Mouse (Mus musculus) forebrain, embryonic 12.5 days (tissue): ENCODE measurements around the gene 4930432K21Rik. TPM values are rescaled to one million over a fixed set of nuclear protein-coding genes. Genes with fewer than 3 reads are reported as not detected.
A peak's percentile ranks its signal among the peaks of the same experiment; 100 is the strongest.

Experiments used
- ATAC-seq: fragments of 200-750 bp; cut with Nextera tagmentation; 2 replicates; pipeline ENCODE4 v1.8.0; 2017; ENCODE audit warnings: moderate TSS enrichment; ENCODE audit not compliant: low FRiP score
- H3K27ac ChIP-seq: fragments of 300-500 bp; sonication (generic); 2 replicates; pipeline ENCODE4 v1.5.1; 2016; ENCODE audit warnings: mild to moderate bottlenecking
- H3K27me3 ChIP-seq: fragments of 300-500 bp; sonication (generic); 2 replicates; pipeline ENCODE4 v1.6.1; 2016; ENCODE audit warnings: mild to moderate bottlenecking
- H3K36me3 ChIP-seq: fragments of 300-500 bp; sonication (generic); replicated peaks from 2 replicates; pipeline ENCODE4 v1.6.1; 2016; ENCODE audit warnings: mild to moderate bottlenecking
- H3K4me1 ChIP-seq: fragments of 300-500 bp; sonication (generic); 2 replicates; pipeline ENCODE4 v1.6.1; 2016
- H3K4me2 ChIP-seq: fragments of 300-500 bp; sonication (generic); 2 replicates; pipeline ENCODE4 v1.6.1; 2016; ENCODE audit warnings: mild to moderate bottlenecking, moderate library complexity
- H3K4me3 ChIP-seq: fragments of 300-500 bp; sonication (generic); replicated peaks from 2 replicates; pipeline ENCODE4 v1.5.1; 2016; ENCODE audit warnings: mild to moderate bottlenecking
- H3K9ac ChIP-seq: fragments of 300-500 bp; sonication (generic); 2 replicates; pipeline ENCODE4 v1.6.1; 2016; ENCODE audit warnings: mild to moderate bottlenecking
- H3K9me3 ChIP-seq: fragments of 300-500 bp; sonication (generic); 2 replicates; pipeline ENCODE4 v1.6.1; 2016
- WGBS: fragments of 180-500 bp; shearing (Covaris S2); methylation state at CpG from one replicate; pipeline ENCODE4 v1.1.7; 2016; 5-methylcytosine and 5-hydroxymethylcytosine counted together
- polyA plus RNA-seq: library from polyadenylated mRNA; unstranded; fragments of >200 nt; fragmentation: Nextera tagmentation; extraction: Ambion mirVana; gene quantifications from 2 replicates; pipeline ENCODE4 v1.2.1, GENCODE M21; 2016

Gene 4930432K21Rik
- polyA plus RNA-seq, 1 experiment from 2014 or later: 2.3 TPM

DNA sequence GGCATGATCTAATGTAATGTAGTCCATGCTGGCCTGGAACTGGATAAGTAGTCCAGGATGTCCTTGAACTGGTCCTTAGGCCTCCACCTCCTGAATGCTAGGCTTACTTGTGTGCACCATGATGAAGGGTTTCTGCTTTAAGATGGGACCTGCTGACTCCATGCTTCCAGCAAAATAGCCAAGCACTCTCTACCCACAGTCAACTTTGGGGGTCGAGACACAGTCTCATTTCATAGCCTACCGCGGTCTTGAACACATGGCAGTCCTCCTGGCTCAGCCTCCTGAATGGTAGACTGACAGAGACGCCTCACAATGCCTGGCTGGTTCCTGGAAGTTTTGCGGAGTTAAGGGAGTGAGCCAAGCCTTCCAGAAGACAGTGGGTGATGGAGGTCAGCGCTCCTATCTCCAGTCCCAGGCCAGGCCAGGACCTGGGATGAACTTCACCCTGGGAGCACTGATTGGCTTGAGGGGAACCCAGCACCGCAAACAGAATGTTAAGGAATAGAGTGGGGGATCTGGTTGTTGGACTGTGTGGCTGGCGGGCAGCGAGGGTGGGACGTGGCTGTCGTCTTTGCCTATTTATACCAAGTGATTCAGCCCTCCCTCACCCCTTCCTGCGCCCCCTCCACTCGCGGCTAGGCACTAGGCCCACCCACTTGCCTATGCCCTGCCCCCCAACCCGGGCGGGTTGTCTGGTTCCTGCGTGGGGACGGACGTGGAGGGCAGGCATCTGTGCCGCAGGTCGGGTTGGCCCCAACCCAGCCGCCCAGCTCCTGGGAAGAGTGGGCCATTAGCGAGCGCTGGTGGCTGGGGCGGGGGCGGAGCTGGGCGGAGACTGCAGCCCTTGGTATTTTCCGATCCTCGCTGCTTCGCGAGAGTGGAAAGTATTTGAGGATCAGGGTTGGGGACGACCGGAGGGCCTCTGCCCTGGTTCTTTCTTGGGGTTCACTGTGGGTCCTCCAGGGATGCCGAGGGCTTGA, 55.4 kb downstream of the 4930432K21Rik start:
- Histone ChIP-seq H3K9me3 (no peaks in the 10 kb centered on the region), H3K4me2 (peak overlapping the region; percentile 63), H3K36me3 (no peaks in the 10 kb centered on the region), H3K27me3 (peaks cover 22% of the 10 kb centered on the region; the same call in 1 of the 2 replicates), H3K4me1 (peaks cover 58% of the 10 kb centered on the region), H3K9ac (peak overlapping the region; percentile 58), H3K27ac (peak overlapping the region; percentile 66), H3K4me3 (peak overlapping the region; percentile 40)
- ATAC-seq: peak; percentile 47
- 11% methylated on average over 34 of the region's 34 CpGs for WGBS

- peaks cover 22% of the 10 kb centered on the region; the same call in 1 of the 2 replicates for H3K27me3 ChIP-seq
- WGBS: 62% methylated on average over 13 of the region's 13 CpGs
- peak overlapping the region; percentile 63 for H3K4me2 ChIP-seq
- H3K9me3 ChIP-seq: no peaks in the 10 kb centered on the region
- peaks cover 58% of the 10 kb centered on the region for H3K4me1 ChIP-seq
- 0 out of 2 replicates have a peak, but pooled peaks cover 5% of the 10 kb centered on the region for H3K36me3 ChIP-seq
- H3K9ac ChIP-seq: peak overlapping the region; percentile 58
- peak overlapping the region; percentile 66 for H3K27ac ChIP-seq
- peak overlapping the region; percentile 40 for H3K4me3 ChIP-seq
- no peak for ATAC-seq
These were observed 56.3 kb downstream of the 4930432K21Rik start for GRCm38 (mm10) chr8:84203975-84204772.

- Histone ChIP-seq H3K9ac (no peak overlapping the region), H3K27ac (no peak overlapping the region), H3K27me3 (peaks cover 22% of the 10 kb centered on the region; the same call in 1 of the 2 replicates), H3K4me1 (peaks cover 57% of the 10 kb centered on the region), H3K9me3 (no peaks in the 10 kb centered on the region), H3K4me3 (no peak overlapping the region), H3K36me3 (0 out of 2 replicates have a peak, but pooled peaks cover 12% of the 10 kb centered on the region), H3K4me2 (no peak overlapping the region)
- 96% methylated on average over 5 of the region's 5 CpGs for WGBS
- ATAC-seq: no peak
These were observed 57.2 kb downstream of the 4930432K21Rik start for GRCm38 (mm10) chr8:84205073-84205472.

DNA sequence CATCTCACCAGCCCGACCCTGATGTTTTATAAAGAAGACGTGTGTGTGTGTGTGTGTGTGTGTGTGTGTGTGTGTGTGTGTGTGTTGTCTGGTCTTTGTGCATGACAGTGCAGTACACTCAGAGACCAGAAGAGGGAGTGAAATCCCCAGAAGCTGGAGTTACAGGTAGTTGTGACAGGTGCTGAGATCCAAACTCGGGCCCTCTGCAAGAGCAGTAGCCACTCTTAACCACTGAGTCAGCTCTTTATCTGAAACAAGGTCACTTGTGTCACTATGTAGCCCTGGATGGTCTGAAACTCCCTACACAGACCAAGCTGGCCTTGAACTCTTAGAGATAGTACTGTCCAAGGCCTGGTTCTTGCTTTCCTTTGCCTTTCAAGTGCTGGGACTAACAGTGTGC, 58.8 kb downstream of the 4930432K21Rik start:
- 92% methylated on average over 3 of the region's 3 CpGs for WGBS
- Histone ChIP-seq H3K4me2 (no peak overlapping the region), H3K27ac (no peak overlapping the region), H3K9me3 (no peaks in the 10 kb centered on the region), H3K4me1 (peaks cover 47% of the 10 kb centered on the region), H3K36me3 (peaks cover 25% of the 10 kb centered on the region), H3K4me3 (no peak overlapping the region), H3K27me3 (peaks cover 9% of the 10 kb centered on the region; the same call in 1 of the 2 replicates), H3K9ac (no peak overlapping the region)
- no peak for ATAC-seq

DNA sequence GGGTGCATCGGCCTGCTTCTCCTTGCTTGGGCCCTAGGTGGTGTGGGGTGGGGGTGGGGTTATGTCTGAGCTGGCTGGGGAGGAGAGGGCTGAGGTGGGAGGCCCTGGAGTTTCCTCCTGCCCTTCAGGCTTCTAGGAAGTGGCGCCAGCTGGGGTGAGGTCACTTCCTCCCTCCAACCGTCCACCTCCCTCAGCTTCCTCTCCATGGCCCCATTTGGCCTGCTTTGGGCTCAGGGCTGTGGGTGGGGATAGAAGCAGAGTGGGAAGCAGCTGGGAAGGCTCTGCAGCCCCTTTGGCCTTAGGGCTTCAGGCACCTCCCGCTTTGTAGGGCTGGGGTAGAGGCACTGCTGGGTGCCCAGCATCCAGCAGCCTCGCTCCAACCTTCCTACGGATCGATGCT, 60.0 kb downstream of the 4930432K21Rik start:
- WGBS: 77% methylated on average over 7 of the region's 7 CpGs

DNA sequence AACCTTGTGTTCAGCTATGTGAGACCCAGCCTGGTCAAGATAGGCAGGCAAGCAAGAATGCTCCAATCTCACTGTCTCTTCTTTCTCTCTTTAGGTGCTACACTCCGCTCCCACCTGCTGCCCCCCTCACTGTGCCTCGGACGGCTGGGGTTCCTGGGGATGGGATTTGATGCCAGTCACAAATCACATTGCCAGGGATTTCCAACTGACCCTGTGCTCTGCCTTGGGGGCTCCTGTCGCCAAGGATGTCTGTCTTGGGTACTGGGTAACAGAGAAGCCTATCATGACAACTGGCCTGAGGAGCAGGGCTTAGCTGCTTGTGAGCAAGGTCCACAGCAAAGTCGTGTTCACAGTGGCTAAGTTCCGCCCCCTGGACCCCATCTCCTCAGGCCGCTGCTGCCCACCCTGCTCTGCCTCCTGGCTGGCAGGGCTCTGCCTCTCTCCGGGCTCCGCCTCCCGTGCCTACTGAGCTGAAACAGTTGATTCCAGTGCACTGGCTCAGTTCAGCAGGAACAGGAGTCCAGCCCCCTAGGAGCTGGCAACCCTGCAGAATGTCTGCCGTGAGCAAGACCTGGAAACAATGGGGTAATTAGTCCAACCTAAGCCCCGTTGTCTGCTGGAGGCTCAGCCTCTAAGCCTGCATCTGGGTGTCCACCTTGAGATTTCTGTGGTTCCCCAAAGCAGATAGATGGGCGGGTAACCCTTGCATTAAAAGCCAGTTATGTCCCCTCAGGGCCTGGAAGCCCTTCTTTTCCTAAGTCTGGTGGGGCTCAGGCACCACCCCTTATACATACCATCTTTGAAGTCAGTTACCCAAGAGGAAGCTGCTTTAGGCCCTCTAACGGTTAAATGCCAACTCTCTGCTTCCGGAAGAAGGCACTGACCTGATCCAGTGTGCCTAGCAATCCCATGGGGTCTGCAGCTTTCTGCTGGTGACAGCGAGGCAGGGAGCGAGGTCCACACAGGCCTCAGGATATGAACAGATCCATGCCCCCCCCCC, 60.9 kb downstream of the 4930432K21Rik start:
- peaks cover 34% of the 10 kb centered on the region for H3K4me1 ChIP-seq
- no peaks in the 10 kb centered on the region for H3K27me3 ChIP-seq
- no peaks in the 10 kb centered on the region for H3K9me3 ChIP-seq
- peak overlapping the region; percentile 54; the same call in 1 of the 2 replicates for H3K27ac ChIP-seq
- WGBS: 34% methylated on average over 17 of the region's 17 CpGs
- ATAC-seq: no peak
- H3K9ac ChIP-seq: peak overlapping the region; percentile 33; the same call in 1 of the 2 replicates
- H3K4me2 ChIP-seq: no peak overlapping the region
- peaks cover 45% of the 10 kb centered on the region for H3K36me3 ChIP-seq
- H3K4me3 ChIP-seq: no peak overlapping the region

More for the DNA sequence above, 60.0 kb downstream of the 4930432K21Rik start:
- ATAC-seq: no peak
- Histone ChIP-seq H3K27me3 (no peaks in the 10 kb centered on the region), H3K4me3 (no peak overlapping the region), H3K9ac (no peak overlapping the region), H3K27ac (peak overlapping the region; percentile 54; the same call in 1 of the 2 replicates), H3K4me2 (no peak overlapping the region), H3K9me3 (no peaks in the 10 kb centered on the region), H3K36me3 (peaks cover 36% of the 10 kb centered on the region), H3K4me1 (peaks cover 43% of the 10 kb centered on the region)

- WGBS: 52% methylated on average over 34 of the region's 34 CpGs
- Histone ChIP-seq H3K4me2 (0 out of 2 replicates have a peak overlapping the region, but pooled peaks have one; percentile 13), H3K9ac (no peak overlapping the region), H3K9me3 (no peaks in the 10 kb centered on the region), H3K27me3 (no peaks in the 10 kb centered on the region), H3K4me1 (peaks cover 29% of the 10 kb centered on the region), H3K27ac (no peak overlapping the region), H3K4me3 (no peak overlapping the region), H3K36me3 (peaks cover 61% of the 10 kb centered on the region)
- peak; percentile 52; the same call in 1 of the 2 replicates for ATAC-seq
These were observed 62.5 kb downstream of the 4930432K21Rik start for GRCm38 (mm10) chr8:84210167-84210791.

DNA sequence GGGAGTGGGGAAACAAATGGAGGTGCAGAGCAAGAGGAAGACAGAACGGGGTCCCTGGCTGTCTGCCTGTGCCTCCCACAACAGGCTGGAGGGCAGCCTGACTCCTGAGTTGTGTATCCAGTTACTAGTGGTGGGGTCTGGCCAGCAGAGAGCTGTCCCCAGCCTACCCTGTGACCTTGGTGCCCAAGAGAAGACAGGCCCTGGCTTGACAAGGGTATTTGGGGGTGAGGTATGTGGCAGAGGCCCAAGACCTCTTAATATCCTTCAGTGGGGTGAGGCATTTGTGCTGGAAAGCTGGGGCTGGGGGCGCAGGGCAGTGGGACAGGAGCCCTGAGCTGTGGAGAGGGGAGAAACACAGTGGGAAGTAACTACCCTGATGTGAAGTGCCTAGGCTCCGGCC, 63.4 kb downstream of the 4930432K21Rik start:
- Histone ChIP-seq H3K4me1 (peaks cover 29% of the 10 kb centered on the region), H3K4me3 (no peak overlapping the region), H3K27me3 (no peaks in the 10 kb centered on the region), H3K4me2 (no peak overlapping the region), H3K9me3 (no peaks in the 10 kb centered on the region), H3K27ac (no peak overlapping the region), H3K9ac (no peak overlapping the region), H3K36me3 (peaks cover 70% of the 10 kb centered on the region)
- 94% methylated on average over 3 of the region's 3 CpGs for WGBS
- no peak for ATAC-seq

- H3K4me3 ChIP-seq: no peak overlapping the region
- peaks cover 29% of the 10 kb centered on the region for H3K4me1 ChIP-seq
- 92% methylated on average over 31 of the region's 31 CpGs for WGBS
- H3K36me3 ChIP-seq: peaks cover 76% of the 10 kb centered on the region
- no peak overlapping the region for H3K4me2 ChIP-seq
- ATAC-seq: no peak
- H3K27ac ChIP-seq: no peak overlapping the region
- no peak overlapping the region for H3K9ac ChIP-seq
- no peaks in the 10 kb centered on the region for H3K27me3 ChIP-seq
- no peaks in the 10 kb centered on the region for H3K9me3 ChIP-seq
These were observed 64.2 kb downstream of the 4930432K21Rik start for GRCm38 (mm10) chr8:84211881-84212563.

GRCm38 (mm10) chr8:84213277-84213676, 65.5 kb downstream of the 4930432K21Rik start:
- H3K4me3 ChIP-seq: no peak overlapping the region
- no peak overlapping the region for H3K9ac ChIP-seq
- 87% methylated on average over 4 of the region's 4 CpGs for WGBS
- no peaks in the 10 kb centered on the region for H3K27me3 ChIP-seq
- peaks cover 89% of the 10 kb centered on the region for H3K36me3 ChIP-seq
- H3K4me2 ChIP-seq: no peak overlapping the region
- no peak overlapping the region for H3K27ac ChIP-seq
- H3K4me1 ChIP-seq: peaks cover 23% of the 10 kb centered on the region
- no peaks in the 10 kb centered on the region for H3K9me3 ChIP-seq
- ATAC-seq: no peak
